Mouse (Mus musculus) right cerebral cortex, postnatal 36 days (tissue): ENCODE measurements around the gene Mamstr.

Experiments used
- DNase-seq, 2 experiments: peaks; one replicate each; pipeline ENCODE4 v3.0.0; 2022; ENCODE audit warnings: low spot score in 2 of 2, mixed read lengths in 1 of 2

Mamstr gene

DNA sequence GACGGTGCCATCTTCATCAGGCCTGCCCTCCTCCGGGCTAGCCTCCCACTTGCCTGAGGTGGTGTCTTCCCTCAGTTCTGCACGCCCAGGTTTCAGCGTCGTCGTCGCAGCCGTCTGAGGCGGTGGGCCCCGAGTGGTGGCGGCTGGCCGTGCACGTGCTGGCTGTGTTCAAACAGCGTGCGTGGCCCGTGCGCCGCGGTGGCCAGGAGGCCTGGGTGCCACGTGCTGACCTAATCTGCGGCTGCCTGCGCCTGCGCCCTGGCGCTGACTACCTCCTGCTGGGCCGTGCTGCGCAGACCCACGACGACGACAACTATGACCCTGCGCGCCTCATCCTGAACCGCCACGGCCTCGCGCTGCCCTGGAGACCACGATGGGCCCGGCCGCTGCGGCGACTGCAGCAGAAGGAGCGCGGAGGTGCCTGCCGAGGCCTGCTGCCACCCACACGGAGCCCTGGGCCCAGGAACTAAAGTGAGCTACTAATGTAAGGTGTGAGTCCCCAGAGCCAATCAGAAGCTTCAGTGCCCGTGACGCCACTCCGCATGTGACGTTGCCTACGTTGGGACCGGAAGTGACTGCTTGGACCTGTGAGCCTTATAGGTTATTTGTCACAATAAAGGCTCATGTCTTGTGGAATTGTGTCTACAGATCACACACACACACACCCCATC lies 54.3 kb downstream of the Mamstr start, which contains the start of gene Sec1:
Gene Sec1, minus strand, starts transcription at position 482 of the 671 bp plus-strand sequence.
- DNase-seq: no peak

DNA sequence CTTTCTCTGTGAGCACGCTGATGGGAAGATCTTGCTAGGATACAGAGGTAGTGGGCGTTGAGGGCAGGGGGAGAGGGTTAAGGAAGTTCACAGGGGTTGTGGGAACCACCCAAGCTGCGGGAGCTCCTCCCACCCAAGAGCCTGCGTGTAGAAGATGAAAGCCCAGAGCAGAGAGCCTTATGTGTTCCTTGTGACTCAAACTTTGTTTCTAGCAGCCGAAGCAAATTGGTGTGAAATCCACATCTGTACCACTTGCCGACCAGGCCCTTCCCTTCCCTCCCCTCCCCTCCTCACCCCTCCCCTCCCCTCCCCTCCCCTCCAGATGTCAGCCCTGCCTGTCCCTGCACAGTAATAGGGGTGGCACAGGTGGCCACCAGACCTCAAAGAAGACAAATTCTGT lies 55.3 kb downstream of the Mamstr start:
- no peak for DNase-seq
